Mouse (Mus musculus) intestine, postnatal 0 days (tissue): ENCODE data around the gene Slc27a5. TPM values are rescaled to one million over a fixed set of nuclear protein-coding genes. Genes with fewer than 3 reads are reported as not detected.

Source experiments
- ATAC-seq: fragments of 200-750 bp; cut with Nextera tagmentation; 2 replicates; pipeline ENCODE4 v1.8.0; 2017; ENCODE audit warnings: mild to moderate bottlenecking, moderate TSS enrichment, moderate library complexity
- H3K27ac ChIP-seq: fragments of 300-500 bp; sonication (generic); 2 replicates; pipeline ENCODE4 v1.5.1; 2014; ENCODE audit warnings: mild to moderate bottlenecking, low read depth, low read length, moderate library complexity
- H3K27me3 ChIP-seq: fragments of 300-500 bp; sonication (generic); replicated peaks from 2 replicates; pipeline ENCODE4 v1.6.1; 2014; ENCODE audit warnings: low read length, mixed read lengths; ENCODE audit not compliant: control insufficient read depth, insufficient read depth
- H3K36me3 ChIP-seq: fragments of 300-500 bp; sonication (generic); 2 replicates; pipeline ENCODE4 v1.6.1; 2014; ENCODE audit warnings: mild to moderate bottlenecking, moderate library complexity; ENCODE audit not compliant: control insufficient read depth, insufficient read depth
- H3K4me1 ChIP-seq: fragments of 300-500 bp; sonication (generic); replicated peaks from 2 replicates; pipeline ENCODE4 v1.6.1; 2014; ENCODE audit warnings: antibody characterized with exemption, low read length, mixed read lengths; ENCODE audit not compliant: control insufficient read depth, insufficient read depth
- H3K4me2 ChIP-seq: fragments of 300-500 bp; sonication (generic); replicated peaks from 2 replicates; pipeline ENCODE4 v1.6.1; 2014; ENCODE audit warnings: low read depth, mild to moderate bottlenecking, moderate library complexity
- H3K4me3 ChIP-seq: fragments of 300-500 bp; sonication (generic); 2 replicates; pipeline ENCODE4 v1.5.1; 2014; ENCODE audit warnings: low read depth, low read length
- H3K9ac ChIP-seq: fragments of 300-500 bp; sonication (generic); 2 replicates; pipeline ENCODE4 v1.6.1; 2014; ENCODE audit warnings: mild to moderate bottlenecking, low read depth, low read length
- H3K9me3 ChIP-seq: fragments of 300-500 bp; sonication (generic); 2 replicates; pipeline ENCODE4 v1.6.1; 2016; ENCODE audit warnings: mixed run types; ENCODE audit not compliant: control insufficient read depth
- CTCF ChIP-seq: sonication (generic); IDR thresholded peaks from 2 replicates; pipeline ENCODE4 v1.5.1; 2016; ENCODE audit warnings: low read depth, mild to moderate bottlenecking, control low read depth, antibody characterized with exemption, moderate library complexity
- whole genome bisulfite sequencing: fragments of 180-500 bp; shearing (Covaris S2); extraction: QIAGEN DNeasy Blood & Tissue Kit; methylation state at CpG from one replicate; pipeline ENCODE4 v1.1.7; 2014; 5-methylcytosine and 5-hydroxymethylcytosine counted together
- polyA plus RNA-seq: library from polyadenylated mRNA; unstranded; fragments of >200 nt; fragmentation: Nextera tagmentation; extraction: Ambion mirVana; gene quantifications from 2 replicates; pipeline ENCODE4 v1.2.1, GENCODE M21; 2015

Gene Slc27a5
- polyA plus RNA-seq, 1 experiment from 2014 or later: 0.22 TPM

DNA sequence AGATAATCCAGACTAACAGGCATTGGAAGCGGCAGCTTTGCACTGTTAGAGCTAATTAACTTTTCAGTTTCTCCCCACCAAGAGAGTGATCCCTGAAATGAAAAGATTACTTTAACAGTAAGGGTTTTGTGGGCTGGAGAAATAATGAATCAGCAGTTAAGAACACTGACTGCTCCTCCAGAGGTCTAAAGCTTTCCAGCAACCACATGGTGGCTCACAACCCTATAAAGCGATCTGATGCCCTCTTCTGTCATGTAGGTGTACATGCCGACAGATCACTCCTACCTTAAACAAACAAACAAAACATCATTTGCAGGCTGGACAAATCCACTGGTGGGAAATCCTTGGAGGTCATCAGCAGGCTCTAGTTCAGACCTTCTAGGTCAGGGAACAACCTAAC, 43.1 kb downstream of the Slc27a5 start:
- TF ChIP-seq CTCF: peak; percentile 58
- H3K27ac ChIP-seq: no peak overlapping the region
- H3K4me2 ChIP-seq: no peak overlapping the region
- no peaks in the 10 kb centered on the region for H3K36me3 ChIP-seq
- H3K9me3 ChIP-seq: no peaks in the 10 kb centered on the region
- no peak for ATAC-seq
- H3K4me1 ChIP-seq: no peaks in the 10 kb centered on the region; the same call in 1 of the 2 replicates
- WGBS: 42% methylated on average over 3 of the region's 3 CpGs
- no peak overlapping the region for H3K4me3 ChIP-seq
- H3K9ac ChIP-seq: no peak overlapping the region
- no peaks in the 10 kb centered on the region for H3K27me3 ChIP-seq

DNA sequence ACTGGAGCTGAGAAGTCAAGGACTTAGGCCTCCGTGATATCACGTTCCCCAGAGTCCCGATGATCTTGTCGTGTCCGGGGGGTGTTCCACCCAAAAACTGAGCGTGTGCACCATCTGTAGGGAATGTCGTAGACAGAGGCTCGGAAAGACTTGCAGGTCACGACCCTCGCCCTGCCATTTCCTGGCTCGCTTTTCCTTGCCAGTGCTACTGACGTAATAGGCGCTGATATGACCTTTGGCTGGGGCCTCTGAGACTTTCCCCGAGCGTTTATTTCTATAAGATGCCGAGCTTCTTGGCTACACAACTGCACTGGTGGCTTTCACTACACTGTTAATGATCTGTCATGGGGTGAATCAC, 48.1 kb downstream of the Slc27a5 start:
- H3K27me3 ChIP-seq: no peaks in the 10 kb centered on the region
- peak overlapping the region; percentile 35 for H3K4me3 ChIP-seq
- H3K4me1 ChIP-seq: no peaks in the 10 kb centered on the region
- H3K36me3 ChIP-seq: no peaks in the 10 kb centered on the region
- TF ChIP-seq CTCF: no peak
- H3K9me3 ChIP-seq: no peaks in the 10 kb centered on the region
- H3K27ac ChIP-seq: peak overlapping the region; percentile 80
- H3K4me2 ChIP-seq: peak overlapping the region; percentile 67
- peak overlapping the region; percentile 41; the same call in 1 of the 2 replicates for H3K9ac ChIP-seq
- WGBS: under 1% methylated on average over 16 of the region's 16 CpGs
- peak; percentile 74 for ATAC-seq

DNA sequence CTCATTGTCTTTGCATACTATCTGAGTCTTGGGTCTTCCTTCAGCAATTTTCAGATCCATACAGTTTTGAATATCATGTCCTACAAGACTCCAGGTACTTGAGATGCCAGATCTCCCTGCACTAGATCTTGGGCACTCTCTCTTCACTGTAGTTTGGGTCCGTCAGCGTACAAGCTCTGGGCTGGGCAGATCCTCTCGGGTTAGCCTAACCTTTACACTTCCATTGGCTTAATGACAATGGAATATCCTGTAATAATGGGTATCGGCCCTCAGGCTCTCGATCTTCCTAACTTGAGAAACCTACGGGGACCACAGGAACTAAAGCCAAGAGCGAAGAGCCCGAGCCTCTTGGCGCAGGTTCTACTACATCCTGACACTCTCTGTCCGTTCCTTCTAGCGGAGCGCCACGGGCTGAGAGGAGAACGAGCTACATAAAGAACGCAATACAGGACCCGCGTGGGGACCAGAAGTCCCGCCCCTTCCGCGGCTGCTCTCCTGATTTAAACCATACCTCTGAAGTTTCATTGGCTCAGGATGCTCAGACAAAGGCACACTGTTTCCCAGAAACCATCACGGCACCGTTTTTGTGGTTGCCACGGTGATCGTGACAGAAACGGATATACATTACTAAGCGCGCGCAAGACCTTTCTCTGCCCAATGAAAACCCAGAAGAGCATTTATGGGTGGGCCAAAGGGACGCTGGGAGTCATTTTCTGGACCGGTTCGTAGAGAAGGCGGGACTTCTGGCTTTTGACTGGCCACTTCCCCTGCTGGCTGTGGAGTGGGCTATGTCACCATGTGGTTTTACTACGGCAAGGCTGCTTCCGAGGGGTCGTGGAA, 48.7 kb downstream of the Slc27a5 start:
- Histone ChIP-seq H3K27ac (peak overlapping the region; percentile 80), H3K36me3 (no peaks in the 10 kb centered on the region), H3K4me3 (peak overlapping the region; percentile 35), H3K4me1 (no peaks in the 10 kb centered on the region), H3K9ac (peak overlapping the region; percentile 41), H3K9me3 (no peaks in the 10 kb centered on the region), H3K4me2 (peak overlapping the region; percentile 67), H3K27me3 (no peaks in the 10 kb centered on the region)
- peak; percentile 97 for ATAC-seq
- TF ChIP-seq CTCF: peak; percentile 21; the same call in 1 of the 2 replicates
- 8% methylated on average over 35 of the region's 35 CpGs for WGBS

DNA sequence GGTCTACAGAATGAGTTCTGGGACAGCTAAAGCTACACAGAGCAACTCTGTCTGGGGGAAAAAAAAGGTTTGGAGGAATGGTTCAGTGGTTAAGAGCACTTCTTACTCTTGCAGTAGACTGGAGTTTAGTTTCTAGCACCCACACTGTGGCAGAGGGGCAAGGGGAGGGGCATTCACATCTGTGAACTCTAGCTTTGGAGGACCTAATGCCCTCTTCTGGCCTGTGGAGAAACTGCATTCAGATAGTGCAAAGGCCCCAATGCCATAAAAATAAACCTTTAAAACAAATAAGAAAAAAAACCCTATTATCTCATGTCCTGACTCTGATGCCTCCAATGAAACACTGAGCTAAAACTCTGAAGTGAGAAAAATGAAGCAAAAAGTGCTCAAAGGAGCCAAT, 54.5 kb downstream of the Slc27a5 start:
- no peak for ATAC-seq
- Histone ChIP-seq H3K9me3 (no peaks in the 10 kb centered on the region), H3K4me1 (no peaks in the 10 kb centered on the region), H3K36me3 (no peaks in the 10 kb centered on the region), H3K4me3 (no peak overlapping the region), H3K27me3 (no peaks in the 10 kb centered on the region), H3K9ac (no peak overlapping the region), H3K4me2 (no peak overlapping the region), H3K27ac (no peak overlapping the region)
- TF ChIP-seq CTCF: peak; percentile 59

DNA sequence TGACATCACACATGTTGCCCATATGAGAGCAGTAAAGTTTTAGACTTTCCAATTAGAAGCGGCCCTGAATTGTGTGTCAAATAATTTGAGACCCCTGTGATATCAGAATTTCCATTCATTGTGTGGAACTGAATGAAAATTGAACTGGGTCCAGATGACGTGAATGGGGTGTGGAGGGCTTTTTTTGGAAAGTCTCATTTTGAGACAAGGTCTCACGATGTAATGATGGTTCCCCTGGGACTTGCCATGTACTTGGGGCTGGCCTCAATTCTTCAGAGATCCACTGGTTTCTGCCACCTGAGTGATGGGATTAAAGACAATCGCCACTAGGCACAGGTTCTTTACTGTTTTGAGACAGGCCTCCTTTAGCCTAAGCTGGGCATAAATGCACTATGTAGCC, 57.4 kb downstream of the Slc27a5 start:
- Histone ChIP-seq H3K9me3 (no peaks in the 10 kb centered on the region), H3K9ac (no peak overlapping the region), H3K4me2 (no peak overlapping the region), H3K4me3 (no peak overlapping the region), H3K27me3 (no peaks in the 10 kb centered on the region), H3K4me1 (no peaks in the 10 kb centered on the region), H3K27ac (no peak overlapping the region), H3K36me3 (no peaks in the 10 kb centered on the region)
- no peak for TF ChIP-seq CTCF
- WGBS: 87% methylated on average over 4 of the region's 4 CpGs
- no peak for ATAC-seq

Other genes starting within 250 kb of the Slc27a5 start
- gene Zscan18, start 194.6 kb downstream of the Slc27a5 start, polyA plus RNA-seq: 0.77 and 1.1 TPM in 2 replicates
- gene Zfp329, start 179.3 kb downstream of the Slc27a5 start, polyA plus RNA-seq: 4.3 and 5.8 TPM in 2 replicates
- gene Zfp110, start 163.4 kb downstream of the Slc27a5 start, polyA plus RNA-seq: 12.5 and 15.6 TPM in 2 replicates
- 0.97 and 1.2 TPM in 2 replicates for gene Zfp128, start 117.0 kb downstream of the Slc27a5 start, polyA plus RNA-seq
- gene Zscan22, start 100.4 kb downstream of the Slc27a5 start, polyA plus RNA-seq: 4.0 and 4.4 TPM in 2 replicates
- 555 and 561 TPM in 2 replicates for gene Rps5, start 75.9 kb downstream of the Slc27a5 start, polyA plus RNA-seq
- 0.05 and 0.09 TPM in 2 replicates for gene Rnf225, start 70.8 kb downstream of the Slc27a5 start, polyA plus RNA-seq
- gene Zfp324, start 32.4 kb downstream of the Slc27a5 start, polyA plus RNA-seq: 4.0 and 4.1 TPM in 2 replicates
- 2.5 and 2.6 TPM in 2 replicates for gene Zfp446, start 20.3 kb downstream of the Slc27a5 start, polyA plus RNA-seq
- 82.8 and 85.3 TPM in 2 replicates for gene Trim28, start 922 bp upstream of the Slc27a5 start, polyA plus RNA-seq
- gene Zbtb45, start 11.8 kb upstream of the Slc27a5 start, polyA plus RNA-seq: 11.2 and 11.6 TPM in 2 replicates
- 323 and 329 TPM in 2 replicates for gene Chmp2a, start 36.6 kb upstream of the Slc27a5 start, polyA plus RNA-seq
- gene Ube2m, start 40.1 kb upstream of the Slc27a5 start, polyA plus RNA-seq: 96.8 and 107 TPM in 2 replicates
- gene Mzf1, start 56.6 kb upstream of the Slc27a5 start, polyA plus RNA-seq: 0.83 and 1.1 TPM in 2 replicates
- not detected in 2 replicates for gene Vmn1r85, start 97.0 kb upstream of the Slc27a5 start, polyA plus RNA-seq
- gene Vmn1r86, start 121.7 kb upstream of the Slc27a5 start, polyA plus RNA-seq: not detected in 2 replicates
- not detected in 2 replicates for gene Vmn1r87, start 142.0 kb upstream of the Slc27a5 start, polyA plus RNA-seq
- gene Vmn1r88, start 161.4 kb upstream of the Slc27a5 start, polyA plus RNA-seq: not detected in 2 replicates
- gene Vmn1r89, start 214.8 kb upstream of the Slc27a5 start, polyA plus RNA-seq: not detected in 2 replicates